Mouse (Mus musculus): Measurements from ENCODE around the gene Fbxl8. TPM values are rescaled to one million over a fixed set of nuclear protein-coding genes. Genes with fewer than 3 reads are reported as not detected.

Fbxl8 gene
- polyA plus RNA-seq, 1 experiment: 6.5 TPM

- H3K4me1 ChIP-seq (ENCODE audit: control insufficient read depth, insufficient read depth, low read length): peaks cover 39% of the 10 kb centered on the region
- no peak overlapping the region for H3K27ac ChIP-seq (ENCODE audit: insufficient read depth, low read depth, low read length)
- no peak for TF ChIP-seq POLR2A (IDR thresholded peaks at IDR 0.05; ENCODE audit: borderline replicate concordance, low read depth, low read length)
- no peak for TF ChIP-seq CTCF (IDR thresholded peaks at IDR 0.05; ENCODE audit: low read depth, low read length)
- peak overlapping the region; percentile 92 for H3K4me3 ChIP-seq (ENCODE audit: insufficient read depth, low read length)
These were observed 34.2 kb downstream of the Fbxl8 start for GRCm38 (mm10) chr8:105298351-105299252.

DNA sequence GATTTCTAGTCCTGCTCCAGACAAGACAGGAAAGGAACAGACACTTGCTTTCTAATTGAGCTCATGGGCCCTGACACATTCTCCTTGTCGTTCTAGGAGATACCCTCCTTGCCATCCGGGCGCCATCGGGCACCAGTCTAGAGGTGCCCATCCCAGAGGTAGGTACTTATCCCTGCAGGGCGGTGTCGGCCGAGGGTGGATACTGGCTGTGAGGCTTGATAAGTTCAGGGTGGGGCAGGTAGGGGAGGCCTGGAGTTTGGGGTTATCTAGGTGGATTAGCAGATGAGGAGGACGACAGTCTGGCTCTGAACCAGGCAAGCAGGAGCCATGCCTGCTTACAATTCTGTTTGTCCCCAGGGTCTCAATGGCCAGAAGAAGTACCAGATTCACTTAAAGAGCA, 35.5 kb downstream of the Fbxl8 start:
- Histone ChIP-seq H3K4me3 (ENCODE audit: insufficient read depth, low read length) (no peak overlapping the region), H3K4me1 (ENCODE audit: control insufficient read depth, insufficient read depth, low read length) (peaks cover 51% of the 10 kb centered on the region), H3K27ac (ENCODE audit: insufficient read depth, low read depth, low read length) (no peak overlapping the region)
- TF ChIP-seq CTCF (IDR thresholded peaks at IDR 0.05; ENCODE audit: low read depth, low read length) (no peak), POLR2A (IDR thresholded peaks at IDR 0.05; ENCODE audit: borderline replicate concordance, low read depth, low read length) (no peak)

- peak overlapping the region; percentile 67 for H3K27ac ChIP-seq (ENCODE audit: insufficient read depth, low read depth, low read length)
These were observed 38.9 kb downstream of the Fbxl8 start for GRCm38 (mm10) chr8:105303396-105303795.

DNA sequence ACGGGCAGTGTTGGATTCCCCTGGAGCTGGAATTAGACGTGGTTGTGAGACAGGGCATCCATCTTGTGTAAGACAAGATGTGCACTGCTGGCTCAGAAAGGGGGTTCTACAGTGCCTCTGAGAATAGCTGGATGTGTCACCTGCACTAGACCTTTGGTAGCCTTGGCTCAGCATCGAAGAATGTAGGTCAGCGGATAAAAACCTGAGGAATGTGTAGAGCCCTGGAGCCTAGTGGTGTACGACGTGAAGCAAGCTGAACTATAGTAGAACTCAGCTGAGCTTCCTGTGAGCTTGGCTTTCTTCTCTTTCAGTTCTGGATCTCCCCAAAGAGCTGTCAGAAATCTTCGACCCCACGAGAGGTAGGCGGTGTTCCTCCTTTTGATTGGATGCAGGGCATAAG, 39.4 kb downstream of the Fbxl8 start:
- TF ChIP-seq POLR2A (IDR thresholded peaks at IDR 0.05; ENCODE audit: borderline replicate concordance, low read depth, low read length) (no peak), CTCF (IDR thresholded peaks at IDR 0.05; ENCODE audit: low read depth, low read length) (no peak)
- Histone ChIP-seq H3K27ac (ENCODE audit: insufficient read depth, low read depth, low read length) (peak overlapping the region; percentile 16), H3K4me1 (ENCODE audit: control insufficient read depth, insufficient read depth, low read length) (peaks cover 44% of the 10 kb centered on the region), H3K4me3 (ENCODE audit: insufficient read depth, low read length) (no peak overlapping the region)

More at GRCm38 (mm10) chr8:105303396-105303795, 38.9 kb downstream of the Fbxl8 start:
- Histone ChIP-seq H3K4me1 (ENCODE audit: control insufficient read depth, insufficient read depth, low read length) (peaks cover 47% of the 10 kb centered on the region), H3K4me3 (ENCODE audit: insufficient read depth, low read length) (no peak overlapping the region)
- TF ChIP-seq POLR2A (IDR thresholded peaks at IDR 0.05; ENCODE audit: borderline replicate concordance, low read depth, low read length): no peak
- TF ChIP-seq CTCF (IDR thresholded peaks at IDR 0.05; ENCODE audit: low read depth, low read length): no peak

GRCm38 (mm10) chr8:105304325-105305210, 40.1 kb downstream of the Fbxl8 start:
- no peak overlapping the region for H3K4me3 ChIP-seq (ENCODE audit: insufficient read depth, low read length)
- H3K27ac ChIP-seq (ENCODE audit: insufficient read depth, low read depth, low read length): peak overlapping the region; percentile 71
- peaks cover 42% of the 10 kb centered on the region for H3K4me1 ChIP-seq (ENCODE audit: control insufficient read depth, insufficient read depth, low read length)
- TF ChIP-seq POLR2A (IDR thresholded peaks at IDR 0.05; ENCODE audit: borderline replicate concordance, low read depth, low read length): no peak
- no peak for TF ChIP-seq CTCF (IDR thresholded peaks at IDR 0.05; ENCODE audit: low read depth, low read length)

GRCm38 (mm10) chr8:105305211-105306145, 41.0 kb downstream of the Fbxl8 start, which contains the start of gene Elmo3:
Gene Elmo3 (plus strand): TSS chr8:105305601.
- no peak for TF ChIP-seq POLR2A (IDR thresholded peaks at IDR 0.05; ENCODE audit: borderline replicate concordance, low read depth, low read length)
- TF ChIP-seq CTCF (IDR thresholded peaks at IDR 0.05; ENCODE audit: low read depth, low read length): no peak
- Histone ChIP-seq H3K4me1 (ENCODE audit: control insufficient read depth, insufficient read depth, low read length) (peaks cover 40% of the 10 kb centered on the region), H3K27ac (ENCODE audit: insufficient read depth, low read depth, low read length) (peak within 1 kb of the TSS; percentile 71), H3K4me3 (ENCODE audit: insufficient read depth, low read length) (no peak within 1 kb of the TSS)

GRCm38 (mm10) chr8:105306146-105306691, 41.8 kb downstream of the Fbxl8 start:
- no peak overlapping the region for H3K4me3 ChIP-seq (ENCODE audit: insufficient read depth, low read length)
- H3K4me1 ChIP-seq (ENCODE audit: control insufficient read depth, insufficient read depth, low read length): peaks cover 38% of the 10 kb centered on the region
- no peak for TF ChIP-seq POLR2A (IDR thresholded peaks at IDR 0.05; ENCODE audit: borderline replicate concordance, low read depth, low read length)
- no peak overlapping the region for H3K27ac ChIP-seq (ENCODE audit: insufficient read depth, low read depth, low read length)

DNA sequence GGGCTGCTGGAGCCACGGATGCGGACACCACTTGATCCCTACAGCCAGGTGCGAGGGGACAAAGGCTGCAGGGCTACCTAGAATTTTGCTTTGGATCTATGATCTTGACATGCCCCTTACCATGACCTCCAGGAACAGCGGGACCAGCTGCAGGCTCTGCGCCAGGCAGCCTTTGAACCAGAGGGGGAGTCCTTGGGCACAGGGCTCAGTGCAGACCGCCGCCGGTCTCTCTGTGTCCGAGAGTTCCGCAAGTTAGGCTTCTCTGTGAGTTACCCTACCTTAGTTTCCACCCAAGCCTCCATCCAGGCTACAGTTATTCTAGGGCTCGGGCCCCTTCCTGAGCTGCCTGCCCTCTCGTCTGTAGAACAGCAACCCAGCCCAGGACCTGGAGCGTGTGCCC, 43.2 kb downstream of the Fbxl8 start:
- H3K4me1 ChIP-seq (ENCODE audit: control insufficient read depth, insufficient read depth, low read length): peaks cover 25% of the 10 kb centered on the region
- no peak overlapping the region for H3K4me3 ChIP-seq (ENCODE audit: insufficient read depth, low read length)
- TF ChIP-seq POLR2A (IDR thresholded peaks at IDR 0.05; ENCODE audit: borderline replicate concordance, low read depth, low read length) (no peak), CTCF (IDR thresholded peaks at IDR 0.05; ENCODE audit: low read depth, low read length) (no peak)
- H3K27ac ChIP-seq (ENCODE audit: insufficient read depth, low read depth, low read length): no peak overlapping the region

DNA sequence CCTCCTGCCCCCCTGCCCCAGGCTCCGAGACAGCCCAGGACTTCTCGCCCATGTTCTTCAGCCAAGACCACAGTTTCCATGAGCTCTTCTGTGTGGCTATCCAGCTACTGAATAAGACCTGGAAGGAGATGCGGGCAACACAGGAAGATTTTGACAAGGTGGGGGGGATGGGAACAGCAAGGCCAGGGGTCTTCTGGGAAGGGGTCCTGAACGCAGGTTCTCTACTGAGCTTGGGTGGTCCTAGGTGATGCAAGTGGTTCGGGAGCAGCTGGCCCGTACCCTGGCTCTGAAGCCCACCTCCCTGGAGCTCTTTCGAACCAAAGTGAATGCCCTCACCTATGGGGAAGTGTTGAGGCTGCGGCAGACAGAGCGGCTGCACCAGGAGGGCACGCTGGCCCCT, 44.0 kb downstream of the Fbxl8 start:
- no peak for TF ChIP-seq POLR2A (IDR thresholded peaks at IDR 0.05; ENCODE audit: borderline replicate concordance, low read depth, low read length)
- TF ChIP-seq CTCF (IDR thresholded peaks at IDR 0.05; ENCODE audit: low read depth, low read length): no peak
- H3K27ac ChIP-seq (ENCODE audit: insufficient read depth, low read depth, low read length): no peak overlapping the region
- H3K4me1 ChIP-seq (ENCODE audit: control insufficient read depth, insufficient read depth, low read length): peaks cover 20% of the 10 kb centered on the region
- H3K4me3 ChIP-seq (ENCODE audit: insufficient read depth, low read length): no peak overlapping the region
